Mouse (Mus musculus) kidney, embryonic 15.5 days (tissue): ENCODE data around the gene Zfp949. TPM values are rescaled to one million over a fixed set of nuclear protein-coding genes. Genes with fewer than 3 reads are reported as not detected.

Experiments used
- ATAC-seq: fragments of 200-750 bp; cut with Nextera tagmentation; replicated peaks from 2 replicates; pipeline ENCODE4 v1.8.0; 2017; ENCODE audit warnings: moderate TSS enrichment; ENCODE audit not compliant: low FRiP score
- H3K27ac ChIP-seq: fragments of 300-500 bp; sonication (generic); 2 replicates; pipeline ENCODE4 v1.5.1; 2015; ENCODE audit warnings: mild to moderate bottlenecking, inconsistent platforms
- H3K27me3 ChIP-seq: fragments of 300-500 bp; sonication (generic); 2 replicates; pipeline ENCODE4 v1.6.1; 2015; ENCODE audit warnings: inconsistent platforms
- H3K36me3 ChIP-seq: fragments of 300-500 bp; sonication (generic); 2 replicates; pipeline ENCODE4 v1.6.1; 2015; ENCODE audit warnings: inconsistent platforms
- H3K4me1 ChIP-seq: fragments of 300-500 bp; sonication (generic); 2 replicates; pipeline ENCODE4 v1.6.1; 2015; ENCODE audit warnings: inconsistent platforms
- H3K4me2 ChIP-seq: fragments of 300-500 bp; sonication (generic); 2 replicates; pipeline ENCODE4 v1.6.1; 2015; ENCODE audit warnings: moderate library complexity, mild to moderate bottlenecking, inconsistent platforms
- H3K4me3 ChIP-seq: fragments of 300-500 bp; sonication (generic); replicated peaks from 2 replicates; pipeline ENCODE4 v1.5.1; 2015; ENCODE audit warnings: mild to moderate bottlenecking, inconsistent platforms
- H3K9ac ChIP-seq: fragments of 300-500 bp; sonication (generic); 2 replicates; pipeline ENCODE4 v1.6.1; 2015; ENCODE audit warnings: mild to moderate bottlenecking, inconsistent platforms
- H3K9me3 ChIP-seq: fragments of 300-500 bp; sonication (generic); replicated peaks from 2 replicates; pipeline ENCODE4 v1.6.1; 2016; ENCODE audit warnings: inconsistent platforms
- WGBS: fragments of 180-500 bp; shearing (Covaris S2); methylation state at CpG from one replicate; pipeline ENCODE4 v1.1.7; 2015; ENCODE audit warnings: mixed read lengths; 5-methylcytosine and 5-hydroxymethylcytosine counted together
- polyA plus RNA-seq: library from polyadenylated mRNA; unstranded; fragments of >200 nt; fragmentation: Nextera tagmentation; extraction: Ambion mirVana; gene quantifications from 2 replicates; pipeline ENCODE4 v1.2.1, GENCODE M21; 2015

The Zfp949 gene
- 10.7 and 10.8 TPM in 2 replicates for polyA plus RNA-seq

- Histone ChIP-seq H3K9me3 (no peaks in the 10 kb centered on the region), H3K4me1 (peaks cover 21% of the 10 kb centered on the region), H3K27ac (peak within 1 kb of the TSS; percentile 85), H3K9ac (peak within 1 kb of the TSS; percentile 71), H3K36me3 (peaks cover 2% of the 10 kb centered on the region; the same call in 1 of the 2 replicates), H3K27me3 (no peaks in the 10 kb centered on the region), H3K4me3 (peak within 1 kb of the TSS; percentile 89), H3K4me2 (peak within 1 kb of the TSS; percentile 72)
- under 1% methylated on average over 30 of the region's 30 CpGs for WGBS
- peak; percentile 95 for ATAC-seq
Measured at GRCm38 (mm10) chr9:88547851-88548613, at the start of gene Zfp949. TSS of gene Zfp949 (plus strand) at chr9:88548020.

- no peaks in the 10 kb centered on the region for H3K9me3 ChIP-seq
- H3K9ac ChIP-seq, result no peak overlapping the region
- H3K27ac ChIP-seq, result no peak overlapping the region
- ATAC-seq, result no peak
- no peak overlapping the region for H3K4me3 ChIP-seq
- H3K4me1 ChIP-seq, result no peaks in the 10 kb centered on the region
- H3K36me3 ChIP-seq, result no peaks in the 10 kb centered on the region
- WGBS, result 71% methylated on average over 2 of the region's 2 CpGs
- no peaks in the 10 kb centered on the region for H3K27me3 ChIP-seq
- no peak overlapping the region for H3K4me2 ChIP-seq
Measured at GRCm38 (mm10) chr9:88500112-88500511, 47.7 kb upstream of the Zfp949 start.

GRCm38 (mm10) chr9:88501846-88502245, 46.0 kb upstream of the Zfp949 start:
- no peaks in the 10 kb centered on the region for H3K9me3 ChIP-seq
- no peaks in the 10 kb centered on the region for H3K27me3 ChIP-seq
- no peak overlapping the region for H3K9ac ChIP-seq
- no peak overlapping the region for H3K4me3 ChIP-seq
- no peak for ATAC-seq
- H3K4me1 ChIP-seq, result no peaks in the 10 kb centered on the region
- 86% methylated on average over 6 of the region's 6 CpGs for WGBS
- H3K27ac ChIP-seq, result no peak overlapping the region
- no peak overlapping the region for H3K4me2 ChIP-seq
- H3K36me3 ChIP-seq, result no peaks in the 10 kb centered on the region

GRCm38 (mm10) chr9:88515546-88515945, 32.3 kb upstream of the Zfp949 start:
- ATAC-seq, result no peak
- WGBS, result 95% methylated on average over 1 of the region's 1 CpGs
- H3K4me2 ChIP-seq, result no peak overlapping the region
- no peak overlapping the region for H3K9ac ChIP-seq
- H3K4me1 ChIP-seq, result peaks cover 7% of the 10 kb centered on the region
- H3K27ac ChIP-seq, result no peak overlapping the region
- H3K27me3 ChIP-seq, result no peaks in the 10 kb centered on the region
- no peaks in the 10 kb centered on the region for H3K9me3 ChIP-seq
- peaks cover 9% of the 10 kb centered on the region for H3K36me3 ChIP-seq
- H3K4me3 ChIP-seq, result no peak overlapping the region

- H3K4me1 ChIP-seq, result peaks cover 13% of the 10 kb centered on the region
- no peak overlapping the region for H3K4me2 ChIP-seq
- peaks cover 16% of the 10 kb centered on the region for H3K36me3 ChIP-seq
- no peaks in the 10 kb centered on the region for H3K27me3 ChIP-seq
- ATAC-seq, result no peak
- H3K9ac ChIP-seq, result no peak overlapping the region
- WGBS, result 83% methylated on average over 3 of the region's 3 CpGs
- no peak overlapping the region for H3K27ac ChIP-seq
- no peaks in the 10 kb centered on the region for H3K9me3 ChIP-seq
- H3K4me3 ChIP-seq, result no peak overlapping the region
Measured at GRCm38 (mm10) chr9:88516361-88516995, 31.3 kb upstream of the Zfp949 start.

GRCm38 (mm10) chr9:88519390-88520121, 28.3 kb upstream of the Zfp949 start:
- Histone ChIP-seq H3K27ac (no peak overlapping the region), H3K9me3 (no peaks in the 10 kb centered on the region), H3K9ac (no peak overlapping the region), H3K36me3 (peaks cover 16% of the 10 kb centered on the region), H3K4me2 (no peak overlapping the region), H3K27me3 (no peaks in the 10 kb centered on the region), H3K4me3 (no peak overlapping the region), H3K4me1 (peaks cover 15% of the 10 kb centered on the region)
- no peak for ATAC-seq

GRCm38 (mm10) chr9:88520122-88520848, 27.5 kb upstream of the Zfp949 start:
- H3K4me3 ChIP-seq, result peak overlapping the region; percentile 75
- H3K9me3 ChIP-seq, result no peaks in the 10 kb centered on the region
- H3K36me3 ChIP-seq, result peaks cover 16% of the 10 kb centered on the region
- WGBS, result 24% methylated on average over 2 of the region's 2 CpGs
- peaks cover 15% of the 10 kb centered on the region for H3K4me1 ChIP-seq
- peak overlapping the region; percentile 13; the same call in 1 of the 2 replicates for H3K27ac ChIP-seq
- no peak overlapping the region for H3K9ac ChIP-seq
- no peaks in the 10 kb centered on the region for H3K27me3 ChIP-seq
- ATAC-seq, result no peak
- H3K4me2 ChIP-seq, result peak overlapping the region; percentile 74

- Histone ChIP-seq H3K9ac (0 out of 2 replicates have a peak overlapping the region, but pooled peaks have one; percentile 90), H3K36me3 (peaks cover 16% of the 10 kb centered on the region), H3K9me3 (no peaks in the 10 kb centered on the region), H3K4me2 (peak overlapping the region; percentile 74), H3K4me3 (peak overlapping the region; percentile 75), H3K27me3 (no peaks in the 10 kb centered on the region), H3K27ac (peak overlapping the region; percentile 13; the same call in 1 of the 2 replicates), H3K4me1 (peaks cover 15% of the 10 kb centered on the region)
- WGBS, result 27% methylated on average over 4 of the region's 4 CpGs
- no peak for ATAC-seq
Measured at GRCm38 (mm10) chr9:88520849-88521483, 26.9 kb upstream of the Zfp949 start.

GRCm38 (mm10) chr9:88521961-88522568, 25.8 kb upstream of the Zfp949 start:
- Histone ChIP-seq H3K9ac (peak overlapping the region; percentile 90), H3K4me1 (peaks cover 15% of the 10 kb centered on the region), H3K27me3 (no peaks in the 10 kb centered on the region), H3K36me3 (peaks cover 16% of the 10 kb centered on the region), H3K4me3 (peak overlapping the region; percentile 75), H3K27ac (peak overlapping the region; percentile 94), H3K9me3 (no peaks in the 10 kb centered on the region), H3K4me2 (peak overlapping the region; percentile 74)
- under 1% methylated on average over 10 of the region's 10 CpGs for WGBS
- no peak for ATAC-seq

GRCm38 (mm10) chr9:88522569-88523334, 25.1 kb upstream of the Zfp949 start:
- peak overlapping the region; percentile 90 for H3K9ac ChIP-seq
- peak overlapping the region; percentile 75 for H3K4me3 ChIP-seq
- no peaks in the 10 kb centered on the region for H3K9me3 ChIP-seq
- ATAC-seq, result peak; percentile 93
- peak overlapping the region; percentile 94 for H3K27ac ChIP-seq
- peak overlapping the region; percentile 74 for H3K4me2 ChIP-seq
- no peaks in the 10 kb centered on the region for H3K27me3 ChIP-seq
- WGBS, result under 1% methylated on average over 69 of the region's 69 CpGs
- H3K36me3 ChIP-seq, result peaks cover 16% of the 10 kb centered on the region
- H3K4me1 ChIP-seq, result peaks cover 15% of the 10 kb centered on the region
